Mouse (Mus musculus) forebrain, embryonic 14.5 days (tissue): ENCODE results near the gene Methig1. TPM values are rescaled to one million over a fixed set of nuclear protein-coding genes. Genes with fewer than 3 reads are reported as not detected.

Source experiments
- ATAC-seq: fragments of 200-750 bp; cut with Nextera tagmentation; 2 replicates; pipeline ENCODE4 v1.8.0; 2017; ENCODE audit warnings: mild to moderate bottlenecking, moderate library complexity
- DNase-seq: peaks from one replicate; pipeline ENCODE4 v3.0.0-alpha.2; 2015; ENCODE audit warnings: low spot score
- H3K27ac ChIP-seq: fragments of 300-500 bp; sonication (generic); 2 replicates; pipeline ENCODE4 v1.5.1; 2014; ENCODE audit warnings: low read depth, mild to moderate bottlenecking, control low read depth, low read length, moderate library complexity
- H3K27me3 ChIP-seq: fragments of 300-500 bp; sonication (generic); replicated peaks from 2 replicates; pipeline ENCODE4 v1.6.1; 2014; ENCODE audit warnings: low read length, control low read depth, mixed read lengths; ENCODE audit not compliant: control insufficient read depth, insufficient read depth
- H3K36me3 ChIP-seq: fragments of 300-500 bp; sonication (generic); 2 replicates; pipeline ENCODE4 v1.6.1; 2014; ENCODE audit warnings: low read length, control low read depth; ENCODE audit not compliant: control insufficient read depth, insufficient read depth
- H3K4me1 ChIP-seq: fragments of 300-500 bp; sonication (generic); 2 replicates; pipeline ENCODE4 v1.6.1; 2014; ENCODE audit warnings: antibody characterized with exemption, low read length, control low read depth; ENCODE audit not compliant: control insufficient read depth, insufficient read depth
- H3K4me2 ChIP-seq: fragments of 300-500 bp; sonication (generic); 2 replicates; pipeline ENCODE4 v1.6.1; 2014; ENCODE audit warnings: mild to moderate bottlenecking, control low read depth, low read length
- H3K4me3 ChIP-seq: fragments of 300-500 bp; sonication (generic); 2 replicates; pipeline ENCODE4 v1.5.1; 2014; ENCODE audit warnings: low read depth, low read length, control low read depth
- H3K9ac ChIP-seq: fragments of 300-500 bp; sonication (generic); 2 replicates; pipeline ENCODE4 v1.6.1; 2014; ENCODE audit warnings: mild to moderate bottlenecking, low read length, control low read depth, moderate library complexity
- H3K9me3 ChIP-seq: fragments of 300-500 bp; sonication (generic); replicated peaks from 2 replicates; pipeline ENCODE4 v1.6.1; 2016; ENCODE audit warnings: low read length, control low read depth, mixed read lengths; ENCODE audit not compliant: control insufficient read depth
- WGBS: fragments of 180-500 bp; shearing (Covaris S2); extraction: QIAGEN DNeasy Blood & Tissue Kit; methylation state at CpG from one replicate; pipeline ENCODE4 v1.1.7; 2014; 5-methylcytosine and 5-hydroxymethylcytosine counted together
- polyA plus RNA-seq: library from polyadenylated mRNA; unstranded; fragments of >200 nt; fragmentation: Nextera tagmentation; extraction: Ambion mirVana; gene quantifications from 2 replicates; pipeline ENCODE4 v1.2.1, GENCODE M21; 2014

Gene Methig1
- polyA plus RNA-seq, 1 experiment from 2014 or later: not detected

DNA sequence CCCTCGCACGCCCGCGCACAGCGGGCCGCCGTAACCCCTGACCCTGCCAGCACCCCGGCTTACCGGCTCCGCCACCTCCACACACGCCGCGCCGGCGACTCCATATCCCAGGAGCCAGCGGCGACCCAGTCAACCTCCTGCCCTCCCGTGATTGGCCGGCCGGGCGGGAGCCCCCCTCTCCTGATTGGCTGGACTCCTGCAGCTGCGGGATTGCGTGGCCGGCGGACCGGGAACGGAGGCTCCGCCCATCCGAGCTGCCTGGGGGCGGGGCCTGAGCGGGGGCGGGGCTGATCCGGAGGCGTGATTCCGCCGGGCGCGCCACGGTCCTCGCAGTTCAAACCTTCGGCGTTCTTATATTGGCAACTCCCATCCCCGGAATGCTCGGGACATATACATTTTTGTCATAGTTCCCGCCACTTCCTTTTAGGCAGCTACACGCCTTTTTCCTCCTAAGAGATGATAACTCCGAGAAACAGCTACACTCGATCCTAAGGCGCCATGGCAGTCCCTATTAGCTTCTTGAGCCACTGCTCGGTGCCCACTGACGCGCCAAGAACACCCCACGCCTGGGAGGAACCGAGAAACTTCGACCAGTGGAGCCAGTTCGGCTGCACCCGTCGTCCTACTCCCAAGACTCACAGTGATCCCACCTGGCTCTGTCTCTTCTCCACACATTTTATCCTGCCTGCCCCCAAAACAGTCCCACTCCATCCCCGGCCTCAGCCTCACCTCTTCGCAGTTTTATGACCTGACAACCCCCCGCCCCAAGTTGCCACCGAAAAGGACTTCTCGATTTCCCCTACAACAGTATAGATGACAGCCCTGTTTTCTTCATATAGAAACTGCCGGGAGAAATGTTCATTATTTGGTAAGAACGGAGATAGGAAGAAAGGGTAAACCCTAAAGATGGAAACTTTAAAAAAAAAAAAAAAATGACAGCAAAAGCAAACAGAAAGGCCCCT lies 70.2 kb downstream of the Methig1 start:
- Histone ChIP-seq H3K4me2 (peak overlapping the region; percentile 69), H3K9ac (peak overlapping the region; percentile 85), H3K9me3 (no peaks in the 10 kb centered on the region), H3K4me1 (peaks cover 12% of the 10 kb centered on the region), H3K4me3 (peak overlapping the region; percentile 93), H3K27ac (no peak overlapping the region), H3K27me3 (peaks cover 23% of the 10 kb centered on the region), H3K36me3 (no peaks in the 10 kb centered on the region)
- 1% methylated on average over 64 of the region's 65 CpGs for WGBS
- ATAC-seq: peak; percentile 99
- DNase-seq: peak; percentile 97

- ATAC-seq (no peak), DNase-seq (peak; percentile 18)
- H3K27me3 ChIP-seq: peaks cover 23% of the 10 kb centered on the region
- peak overlapping the region; percentile 93 for H3K4me3 ChIP-seq
- no peak overlapping the region for H3K27ac ChIP-seq
- H3K36me3 ChIP-seq: no peaks in the 10 kb centered on the region
- 3% methylated on average over 14 of the region's 14 CpGs for whole genome bisulfite sequencing
- H3K4me1 ChIP-seq: peaks cover 12% of the 10 kb centered on the region
- H3K4me2 ChIP-seq: peak overlapping the region; percentile 69
- peak overlapping the region; percentile 10; the same call in 1 of the 2 replicates for H3K9ac ChIP-seq
- H3K9me3 ChIP-seq: no peaks in the 10 kb centered on the region
Observed at GRCm38 (mm10) chr15:100423916-100424315, 71.0 kb downstream of the Methig1 start.

DNA sequence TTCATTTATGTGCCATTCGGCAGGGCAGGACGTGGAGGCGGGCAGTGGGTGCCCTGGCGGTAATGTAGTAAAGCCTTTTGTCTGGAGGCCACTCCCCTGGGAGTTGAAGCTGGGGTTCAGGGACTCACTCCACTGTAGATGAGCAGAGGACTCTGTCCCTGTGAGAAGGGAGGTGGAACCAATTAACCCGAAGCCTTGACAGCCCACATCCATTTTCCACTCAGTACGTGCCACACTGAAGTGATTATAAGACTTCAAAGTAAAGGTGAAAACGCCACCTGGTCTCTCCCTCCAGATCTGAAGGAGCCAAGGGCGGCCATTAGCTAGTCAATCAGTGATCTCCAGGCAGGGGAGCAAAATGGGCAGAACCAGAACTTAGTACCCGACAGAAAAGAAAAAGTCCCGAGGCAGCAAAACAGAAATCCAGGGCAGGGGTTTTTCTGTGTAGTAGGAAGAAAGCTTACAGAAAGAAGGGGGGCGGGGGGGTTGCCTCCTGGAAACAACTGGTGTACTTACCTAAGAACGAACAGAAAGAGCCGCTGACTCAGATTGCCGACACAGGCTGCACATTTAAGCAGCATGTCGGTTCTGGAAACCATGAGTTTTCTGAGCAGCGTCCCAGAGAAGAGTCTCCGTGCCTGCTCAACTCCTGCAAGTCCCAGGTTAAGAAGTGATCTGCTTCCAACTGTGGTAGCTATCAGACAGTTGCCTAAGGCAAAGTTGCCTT lies 71.6 kb downstream of the Methig1 start, which contains the start of gene Slc11a2:
Slc11a2 (minus strand) TSS at position 677 of the 727 bp plus-strand sequence.
- Histone ChIP-seq H3K27ac (no peak within 1 kb of the TSS), H3K9me3 (no peaks in the 10 kb centered on the region), H3K9ac (peak within 1 kb of the TSS; percentile 10; the same call in 1 of the 2 replicates), H3K27me3 (peaks cover 23% of the 10 kb centered on the region), H3K4me1 (peaks cover 12% of the 10 kb centered on the region), H3K4me2 (peak within 1 kb of the TSS; percentile 69), H3K4me3 (peak within 1 kb of the TSS; percentile 93), H3K36me3 (no peaks in the 10 kb centered on the region)
- DNase-seq (no peak), ATAC-seq (no peak)
- 22% methylated on average over 17 of the region's 17 CpGs for WGBS

DNA sequence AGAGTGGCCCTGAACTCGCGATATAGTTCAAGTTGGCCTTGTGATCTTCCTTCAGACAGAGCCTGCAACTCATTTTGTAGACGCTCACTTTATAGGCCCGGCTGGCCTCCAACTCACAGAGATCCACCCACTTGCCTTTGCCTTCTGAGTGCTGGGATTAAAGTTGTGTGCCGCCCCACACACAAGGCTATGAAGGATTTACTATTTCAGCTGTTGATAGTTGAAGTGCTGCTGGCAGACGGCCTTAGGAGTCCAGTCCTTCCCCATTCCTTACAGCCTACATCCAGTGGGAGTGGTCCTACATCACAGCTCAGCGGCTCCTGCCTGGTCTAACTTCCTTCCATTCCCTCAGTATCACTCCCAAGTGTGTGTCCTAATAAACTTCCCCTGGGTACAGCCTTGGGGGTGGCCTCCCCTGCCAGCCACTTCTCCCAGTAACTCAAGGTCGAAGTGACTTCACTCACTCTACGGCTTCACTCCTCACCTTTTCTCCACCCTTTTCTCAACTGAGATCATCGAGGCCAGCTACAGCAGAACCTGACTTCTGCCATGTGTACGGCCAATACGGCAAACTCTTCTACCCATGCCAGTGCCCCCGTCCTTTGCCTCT lies 75.5 kb downstream of the Methig1 start:
- no peaks in the 10 kb centered on the region for H3K9me3 ChIP-seq
- H3K36me3 ChIP-seq: no peaks in the 10 kb centered on the region
- H3K4me1 ChIP-seq: peaks cover 6% of the 10 kb centered on the region
- ATAC-seq (no peak), DNase-seq (no peak)
- H3K27ac ChIP-seq: no peak overlapping the region
- H3K4me2 ChIP-seq: no peak overlapping the region
- H3K9ac ChIP-seq: no peak overlapping the region
- H3K4me3 ChIP-seq: no peak overlapping the region
- whole genome bisulfite sequencing: 85% methylated on average over 13 of the region's 13 CpGs
- H3K27me3 ChIP-seq: peaks cover 23% of the 10 kb centered on the region

DNA sequence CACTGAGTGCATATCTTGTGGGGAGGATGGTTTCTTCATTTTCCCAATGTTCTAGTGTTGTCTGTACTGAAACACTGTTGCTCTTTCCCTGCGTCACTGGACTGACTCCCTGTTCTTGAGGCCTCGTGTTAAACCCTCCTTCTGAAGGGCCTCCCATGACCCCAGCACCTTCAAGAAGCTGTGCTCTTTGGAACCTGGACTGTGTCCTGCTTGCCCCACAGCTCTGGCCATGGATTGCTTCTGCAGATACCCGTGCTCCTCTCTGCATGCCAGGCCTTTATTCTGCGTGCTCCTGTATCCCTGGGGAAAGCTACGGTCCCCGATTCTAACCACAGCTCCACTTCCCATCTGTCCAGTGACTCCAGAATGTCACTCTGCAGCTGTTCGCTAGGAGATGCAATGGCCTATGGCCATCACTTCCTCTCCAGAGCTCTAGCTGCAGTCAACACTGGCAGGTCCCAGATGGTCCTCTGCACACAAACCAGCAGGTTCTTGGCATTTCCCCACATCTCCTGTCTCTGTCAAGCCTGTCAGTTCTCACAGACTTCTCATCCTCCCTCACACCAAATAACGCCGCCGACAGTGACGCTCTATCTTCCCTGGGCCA lies 77.1 kb downstream of the Methig1 start:
- peaks cover 6% of the 10 kb centered on the region for H3K27me3 ChIP-seq
- no peaks in the 10 kb centered on the region for H3K36me3 ChIP-seq
- DNase-seq: peak; percentile 39
- 80% methylated on average over 11 of the region's 11 CpGs for WGBS
- no peak overlapping the region for H3K4me3 ChIP-seq
- no peaks in the 10 kb centered on the region for H3K4me1 ChIP-seq
- H3K27ac ChIP-seq: no peak overlapping the region
- H3K9me3 ChIP-seq: no peaks in the 10 kb centered on the region
- no peak overlapping the region for H3K9ac ChIP-seq
- no peak; the same call in 1 of the 2 replicates for ATAC-seq
- no peak overlapping the region for H3K4me2 ChIP-seq

DNA sequence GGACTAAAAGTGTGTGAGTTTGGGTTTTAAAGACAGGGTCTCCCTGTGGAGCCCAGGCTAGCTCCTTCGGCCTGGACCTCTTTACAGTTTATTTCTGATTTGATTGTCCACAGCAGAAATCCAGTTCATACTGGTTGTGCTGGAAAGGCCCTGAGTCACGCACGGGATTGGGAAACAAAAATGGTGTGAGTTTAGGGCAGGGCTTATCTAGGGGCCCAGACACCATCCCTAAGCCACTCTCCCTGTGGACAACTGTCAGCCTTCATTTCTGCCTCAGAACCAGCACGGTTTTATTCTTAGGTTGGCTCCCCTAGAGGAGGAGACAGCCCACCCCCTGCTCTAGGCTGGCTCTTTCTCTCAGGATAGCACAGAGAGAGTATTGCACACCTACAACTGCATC lies 80.3 kb downstream of the Methig1 start:
- ATAC-seq: no peak
- no peaks in the 10 kb centered on the region for H3K36me3 ChIP-seq
- no peak overlapping the region for H3K4me2 ChIP-seq
- no peak for DNase-seq
- no peak overlapping the region for H3K9ac ChIP-seq
- no peak overlapping the region for H3K4me3 ChIP-seq
- no peaks in the 10 kb centered on the region for H3K27me3 ChIP-seq
- H3K4me1 ChIP-seq: no peaks in the 10 kb centered on the region
- no peaks in the 10 kb centered on the region for H3K9me3 ChIP-seq
- WGBS: 72% methylated on average over 4 of the region's 4 CpGs
- H3K27ac ChIP-seq: no peak overlapping the region

Other genes starting within 250 kb of the Methig1 start
- 10.3 and 12.1 TPM in 2 replicates for gene Atf1, start 125.3 kb upstream of the Methig1 start, polyA plus RNA-seq
- gene Tmprss12, start 72.3 kb upstream of the Methig1 start, polyA plus RNA-seq: not detected in 2 replicates
- gene Mettl7a1, start 49.0 kb upstream of the Methig1 start, polyA plus RNA-seq: 3.8 and 5.4 TPM in 2 replicates
- not detected in 2 replicates for gene Mettl7a3, start 18.2 kb upstream of the Methig1 start, polyA plus RNA-seq
- gene Mettl7a2, start 51 bp downstream of the Methig1 start, polyA plus RNA-seq: not detected in 2 replicates
- not detected in 2 replicates for gene Higd1c, start 11.4 kb downstream of the Methig1 start, polyA plus RNA-seq
- 0.07 TPM in 1 of 2 replicates, not detected in the other for gene Gm5475, start 69.0 kb downstream of the Methig1 start, polyA plus RNA-seq
- gene Slc11a2, start 71.9 kb downstream of the Methig1 start, polyA plus RNA-seq: 15.2 and 17.4 TPM in 2 replicates
- gene Letmd1, start 115.9 kb downstream of the Methig1 start, polyA plus RNA-seq: 40.5 and 43.1 TPM in 2 replicates
- gene Csrnp2, start 142.3 kb downstream of the Methig1 start, polyA plus RNA-seq: 37.1 and 42.8 TPM in 2 replicates
- gene Tfcp2, start 198.9 kb downstream of the Methig1 start, polyA plus RNA-seq: 22.1 and 23.6 TPM in 2 replicates
- gene Pou6f1, start 246.8 kb downstream of the Methig1 start, polyA plus RNA-seq: 36.9 and 42.0 TPM in 2 replicates